Mouse (Mus musculus) forebrain, embryonic 11.5 days (tissue): Measurements from ENCODE around the gene Itgb1bp1. TPM values are rescaled to one million over a fixed set of nuclear protein-coding genes. Genes with fewer than 3 reads are reported as not detected.
A peak's percentile ranks its signal among the peaks of the same experiment; 100 is the strongest.

Source experiments
- ATAC-seq: fragments of 200-750 bp; cut with Nextera tagmentation; replicated peaks from 2 replicates; pipeline ENCODE4 v1.8.0; 2017; ENCODE audit warnings: moderate TSS enrichment; ENCODE audit not compliant: low FRiP score
- DNase-seq: peaks from one replicate; pipeline ENCODE4 v3.0.0-alpha.2; 2017; ENCODE audit warnings: low spot score
- H3K27ac ChIP-seq: fragments of 300-500 bp; sonication (generic); 2 replicates; pipeline ENCODE4 v1.5.1; 2014; ENCODE audit warnings: low read depth, low read length
- H3K27me3 ChIP-seq: fragments of 300-500 bp; sonication (generic); 2 replicates; pipeline ENCODE4 v1.6.1; 2014; ENCODE audit warnings: mild to moderate bottlenecking, low read length, mixed read lengths; ENCODE audit not compliant: control insufficient read depth, insufficient read depth
- H3K36me3 ChIP-seq: fragments of 300-500 bp; sonication (generic); 2 replicates; pipeline ENCODE4 v1.6.1; 2014; ENCODE audit warnings: mild to moderate bottlenecking, low read length, moderate library complexity, mixed read lengths; ENCODE audit not compliant: control insufficient read depth, insufficient read depth
- H3K4me1 ChIP-seq: fragments of 300-500 bp; sonication (generic); replicated peaks from 2 replicates; pipeline ENCODE4 v1.6.1; 2014; ENCODE audit warnings: low read length, mixed read lengths; ENCODE audit not compliant: control insufficient read depth, insufficient read depth
- H3K4me2 ChIP-seq: fragments of 300-500 bp; sonication (generic); 2 replicates; pipeline ENCODE4 v1.6.1; 2014; ENCODE audit warnings: low read depth, mild to moderate bottlenecking, low read length, moderate library complexity, mixed read lengths; ENCODE audit not compliant: severe bottlenecking
- H3K4me3 ChIP-seq: fragments of 300-500 bp; sonication (generic); 2 replicates; pipeline ENCODE4 v1.5.1; 2014; ENCODE audit warnings: low read depth, low read length
- H3K9ac ChIP-seq: fragments of 300-500 bp; sonication (generic); 2 replicates; pipeline ENCODE4 v1.6.1; 2014; ENCODE audit warnings: low read length
- H3K9me3 ChIP-seq: fragments of 300-500 bp; sonication (generic); 2 replicates; pipeline ENCODE4 v1.6.1; 2016; ENCODE audit warnings: low read length, mixed read lengths; ENCODE audit not compliant: control insufficient read depth
- WGBS: fragments of 180-500 bp; shearing (Covaris S2); extraction: QIAGEN DNeasy Blood & Tissue Kit; methylation state at CpG from one replicate; pipeline ENCODE4 v1.1.7; 2014; 5-methylcytosine and 5-hydroxymethylcytosine counted together
- polyA plus RNA-seq: library from polyadenylated mRNA; unstranded; fragments of >200 nt; fragmentation: Nextera tagmentation; extraction: Ambion mirVana; gene quantifications from 2 replicates; pipeline ENCODE4 v1.2.1, GENCODE M21; 2014

The Itgb1bp1 gene
- polyA plus RNA-seq, 1 experiment from 2014 or later = 38.3 TPM

DNA sequence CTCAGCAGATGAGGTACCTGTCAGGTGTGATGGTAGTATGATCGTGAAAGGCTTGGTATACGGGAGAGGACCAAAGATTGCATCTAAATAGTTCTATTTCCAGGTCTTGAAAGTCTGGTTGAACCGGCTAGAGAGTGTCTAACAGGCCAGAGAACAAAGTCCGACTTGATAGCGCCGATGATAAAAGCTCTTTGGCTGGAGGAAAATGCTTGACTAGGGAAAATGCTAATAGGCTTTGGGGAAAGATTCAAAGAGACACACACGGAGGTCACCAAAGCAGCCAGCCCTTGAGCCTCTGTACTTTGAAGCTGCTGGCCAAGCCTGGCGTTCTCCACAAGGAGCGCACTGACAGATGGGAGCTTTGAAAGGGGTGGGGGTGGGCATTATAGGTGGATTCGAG lies 76.8 kb downstream of the Itgb1bp1 start:
- Histone ChIP-seq H3K4me1 (peaks cover 8% of the 10 kb centered on the region; the same call in 1 of the 2 replicates), H3K4me3 (no peak overlapping the region), H3K4me2 (no peak overlapping the region), H3K27ac (no peak overlapping the region), H3K9me3 (no peaks in the 10 kb centered on the region), H3K27me3 (no peaks in the 10 kb centered on the region), H3K36me3 (peaks cover 4% of the 10 kb centered on the region; the same call in 1 of the 2 replicates), H3K9ac (no peak overlapping the region)
- ATAC-seq = no peak
- no peak for DNase-seq
- 83% methylated on average over 10 of the region's 10 CpGs for WGBS

- no peak overlapping the region for H3K9ac ChIP-seq
- no peaks in the 10 kb centered on the region for H3K9me3 ChIP-seq
- DNase-seq (no peak), ATAC-seq (no peak)
- peaks cover 12% of the 10 kb centered on the region; the same call in 1 of the 2 replicates for H3K4me1 ChIP-seq
- 90% methylated on average over 11 of the region's 11 CpGs for WGBS
- H3K4me2 ChIP-seq = no peak overlapping the region
- H3K4me3 ChIP-seq = no peak overlapping the region
- H3K27me3 ChIP-seq = no peaks in the 10 kb centered on the region
- no peak overlapping the region for H3K27ac ChIP-seq
- H3K36me3 ChIP-seq = peaks cover 4% of the 10 kb centered on the region; the same call in 1 of the 2 replicates
Observed at GRCm38 (mm10) chr12:21208172-21208795, 77.8 kb downstream of the Itgb1bp1 start.

DNA sequence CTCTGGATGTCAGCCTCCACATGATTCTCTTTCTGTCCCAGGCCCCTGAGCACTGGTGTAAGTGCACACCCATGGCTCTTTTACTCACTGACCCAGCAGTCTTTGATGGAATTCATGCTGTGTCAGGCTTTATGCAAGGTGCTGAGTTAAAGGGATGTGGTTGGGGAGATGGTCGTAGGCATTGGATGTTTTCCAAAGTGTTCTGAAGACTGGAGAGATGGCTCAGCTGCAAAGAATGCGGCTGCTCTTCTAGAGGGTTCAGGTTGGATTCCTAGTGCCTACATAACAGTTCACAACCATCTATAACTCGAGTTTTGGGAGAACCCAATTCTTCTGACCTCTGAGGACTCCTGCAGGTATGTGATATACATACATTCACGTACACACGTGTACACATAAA lies 78.7 kb downstream of the Itgb1bp1 start:
- DNase-seq = no peak
- Histone ChIP-seq H3K4me1 (peaks cover 12% of the 10 kb centered on the region; the same call in 1 of the 2 replicates), H3K27ac (no peak overlapping the region), H3K36me3 (peaks cover 4% of the 10 kb centered on the region; the same call in 1 of the 2 replicates), H3K4me2 (no peak overlapping the region), H3K9me3 (no peaks in the 10 kb centered on the region), H3K4me3 (no peak overlapping the region), H3K27me3 (no peaks in the 10 kb centered on the region), H3K9ac (no peak overlapping the region)
- ATAC-seq = no peak
- WGBS = 93% methylated on average over 5 of the region's 5 CpGs

DNA sequence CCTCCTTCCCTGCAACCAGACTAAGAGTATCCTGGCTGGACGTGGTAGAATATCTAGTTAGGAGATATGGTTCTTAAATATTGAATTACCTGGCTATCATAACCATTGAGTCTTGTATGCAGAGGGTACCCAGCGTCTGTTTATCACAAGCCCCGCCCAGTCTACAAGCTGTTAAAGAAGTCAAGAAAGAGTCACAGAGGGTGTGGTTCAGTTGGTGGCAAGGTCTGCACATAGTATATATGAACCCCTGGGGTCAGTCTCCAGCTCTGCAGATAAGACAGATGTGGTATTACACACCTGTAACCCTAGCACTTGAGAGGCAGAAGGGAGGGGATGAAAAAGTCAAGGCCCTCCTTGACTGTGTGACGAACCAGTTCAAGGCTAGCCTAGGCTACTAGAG lies 80.3 kb downstream of the Itgb1bp1 start:
- Histone ChIP-seq H3K4me3 (no peak overlapping the region), H3K9ac (no peak overlapping the region), H3K9me3 (no peaks in the 10 kb centered on the region), H3K4me1 (peaks cover 12% of the 10 kb centered on the region; the same call in 1 of the 2 replicates), H3K36me3 (peaks cover 2% of the 10 kb centered on the region; the same call in 1 of the 2 replicates), H3K27me3 (no peaks in the 10 kb centered on the region), H3K27ac (no peak overlapping the region), H3K4me2 (no peak overlapping the region)
- DNase-seq (no peak), ATAC-seq (no peak)
- 89% methylated on average over 4 of the region's 4 CpGs for WGBS

- Histone ChIP-seq H3K27me3 (no peaks in the 10 kb centered on the region), H3K36me3 (peaks cover 2% of the 10 kb centered on the region; the same call in 1 of the 2 replicates), H3K4me3 (no peak overlapping the region), H3K9ac (no peak overlapping the region), H3K9me3 (no peaks in the 10 kb centered on the region), H3K27ac (peak overlapping the region; percentile 38; the same call in 1 of the 2 replicates), H3K4me2 (no peak overlapping the region), H3K4me1 (peaks cover 12% of the 10 kb centered on the region; the same call in 1 of the 2 replicates)
- WGBS = 37% methylated on average over 11 of the region's 11 CpGs
- DNase-seq (peak; percentile 55), ATAC-seq (0 out of 2 replicates have a peak, but pooled peaks have one; percentile 48)
Observed at GRCm38 (mm10) chr12:21204701-21205312, 81.3 kb downstream of the Itgb1bp1 start.

DNA sequence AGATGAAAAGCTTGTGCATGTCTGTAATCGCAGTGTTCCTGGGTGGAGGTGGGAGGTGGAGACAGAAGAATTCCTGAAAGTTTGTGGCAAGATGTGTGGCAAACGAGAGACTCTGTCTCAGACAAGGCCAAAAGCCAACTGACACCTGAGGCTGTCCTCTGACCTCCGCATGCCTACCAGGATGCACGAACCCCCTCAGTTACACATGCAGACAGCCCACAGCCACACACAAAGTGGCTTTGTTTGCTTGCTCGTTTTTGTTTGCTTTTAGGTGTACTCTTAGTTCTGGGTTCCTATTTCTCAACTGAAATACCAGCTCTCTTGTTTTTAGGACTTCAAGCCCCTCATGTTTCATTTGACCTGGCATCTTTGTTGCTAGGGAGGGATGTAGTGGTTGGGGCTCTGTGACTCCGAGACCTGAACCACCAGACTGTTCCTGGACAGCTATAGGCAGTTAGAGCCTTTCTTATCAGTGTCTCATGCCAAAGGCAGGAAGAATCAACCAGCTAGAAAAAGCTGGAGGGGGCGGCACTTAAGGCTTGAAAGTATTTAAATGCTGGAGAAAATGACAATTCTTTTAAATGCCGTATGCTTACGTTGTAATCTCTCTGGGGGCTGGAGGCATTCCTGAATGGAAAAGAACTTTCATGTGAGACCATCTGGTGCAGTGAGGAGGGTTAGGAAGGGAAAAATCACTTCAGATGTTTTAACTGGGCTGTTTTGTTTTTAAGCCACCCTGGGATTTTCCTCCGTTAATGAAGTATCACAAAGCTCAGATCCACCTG lies 84.4 kb downstream of the Itgb1bp1 start:
- DNase-seq (no peak), ATAC-seq (no peak)
- no peak overlapping the region for H3K9ac ChIP-seq
- H3K27me3 ChIP-seq = no peaks in the 10 kb centered on the region
- H3K27ac ChIP-seq = no peak overlapping the region
- no peak overlapping the region for H3K4me3 ChIP-seq
- 86% methylated on average over 10 of the region's 10 CpGs for WGBS
- peaks cover 2% of the 10 kb centered on the region; the same call in 1 of the 2 replicates for H3K36me3 ChIP-seq
- no peaks in the 10 kb centered on the region for H3K9me3 ChIP-seq
- no peak overlapping the region for H3K4me2 ChIP-seq
- peaks cover 12% of the 10 kb centered on the region; the same call in 1 of the 2 replicates for H3K4me1 ChIP-seq

GRCm38 (mm10) chr12:21200613-21201012 lies 85.5 kb downstream of the Itgb1bp1 start:
- DNase-seq (no peak), ATAC-seq (no peak)
- no peak overlapping the region for H3K27ac ChIP-seq
- H3K9me3 ChIP-seq = no peaks in the 10 kb centered on the region
- no peak overlapping the region for H3K4me2 ChIP-seq
- H3K36me3 ChIP-seq = no peaks in the 10 kb centered on the region; the same call in 1 of the 2 replicates
- no peak overlapping the region for H3K4me3 ChIP-seq
- no peaks in the 10 kb centered on the region for H3K27me3 ChIP-seq
- H3K9ac ChIP-seq = no peak overlapping the region
- H3K4me1 ChIP-seq = peaks cover 12% of the 10 kb centered on the region; the same call in 1 of the 2 replicates
- 95% methylated on average over 8 of the region's 8 CpGs for WGBS

GRCm38 (mm10) chr12:21196420-21196819 lies 89.7 kb downstream of the Itgb1bp1 start:
- DNase-seq = no peak
- no peaks in the 10 kb centered on the region for H3K4me1 ChIP-seq
- no peak overlapping the region for H3K9ac ChIP-seq
- H3K27me3 ChIP-seq = no peaks in the 10 kb centered on the region
- H3K9me3 ChIP-seq = no peaks in the 10 kb centered on the region
- WGBS = 97% methylated on average over 4 of the region's 4 CpGs
- H3K27ac ChIP-seq = no peak overlapping the region
- H3K4me2 ChIP-seq = no peak overlapping the region
- no peak overlapping the region for H3K4me3 ChIP-seq
- no peak for ATAC-seq
- no peaks in the 10 kb centered on the region; the same call in 1 of the 2 replicates for H3K36me3 ChIP-seq
